Mouse (Mus musculus): Measurements from ENCODE around the gene Tnni3k.

Gene Tnni3k

GRCm38 (mm10) chr3:155055231-155055916, at the start of gene Tnni3k:
Gene Tnni3k, minus strand, starts transcription at chr3:155055407.
- DNase-seq (ENCODE audit: low spot score): no peak

GRCm38 (mm10) chr3:155099266-155099665, 44.1 kb upstream of the Tnni3k start:
- no peak for DNase-seq (ENCODE audit: low spot score)

- peak; percentile 92 for DNase-seq (ENCODE audit: low spot score)
Observed at GRCm38 (mm10) chr3:155093116-155093956, 38.1 kb upstream of the Tnni3k start, which contains the start of the genes Fpgt and Lrriq3. Gene Fpgt, minus strand, starts transcription at chr3:155093403. Gene Lrriq3, plus strand, starts transcription at chr3:155093434.

GRCm38 (mm10) chr3:155092081-155092480, 36.9 kb upstream of the Tnni3k start:
- no peak for DNase-seq (ENCODE audit: low spot score)

- DNase-seq (ENCODE audit: low spot score): no peak
Observed at GRCm38 (mm10) chr3:155077908-155078307, 22.7 kb upstream of the Tnni3k start.

- no peak for DNase-seq (ENCODE audit: low spot score)
Observed at GRCm38 (mm10) chr3:155059449-155059822, 4.2 kb upstream of the Tnni3k start.

- DNase-seq (ENCODE audit: low spot score): no peak
Observed at GRCm38 (mm10) chr3:155058800-155059448, 3.7 kb upstream of the Tnni3k start.

GRCm38 (mm10) chr3:155057566-155057965, 2.4 kb upstream of the Tnni3k start:
- no peak for DNase-seq (ENCODE audit: low spot score)

GRCm38 (mm10) chr3:155056606-155057005, 1.4 kb upstream of the Tnni3k start:
- DNase-seq (ENCODE audit: low spot score): no peak

- no peak for DNase-seq (ENCODE audit: low spot score)
Observed at GRCm38 (mm10) chr3:155053189-155053588, 2.0 kb downstream of the Tnni3k start.

GRCm38 (mm10) chr3:155052021-155052420, 3.2 kb downstream of the Tnni3k start:
- DNase-seq (ENCODE audit: low spot score): no peak

- DNase-seq (ENCODE audit: low spot score): no peak
Observed at GRCm38 (mm10) chr3:155039012-155039836, 16.0 kb downstream of the Tnni3k start.

GRCm38 (mm10) chr3:155034323-155034722, 20.9 kb downstream of the Tnni3k start:
- peak; percentile 11 for DNase-seq (ENCODE audit: low spot score)

- DNase-seq (ENCODE audit: low spot score): no peak
Observed at GRCm38 (mm10) chr3:155030200-155030599, 25.0 kb downstream of the Tnni3k start.

GRCm38 (mm10) chr3:155002781-155003180, 52.4 kb downstream of the Tnni3k start:
- DNase-seq (ENCODE audit: low spot score): no peak

- DNase-seq (ENCODE audit: low spot score): no peak
Observed at GRCm38 (mm10) chr3:155001056-155001455, 54.2 kb downstream of the Tnni3k start.

- DNase-seq (ENCODE audit: low spot score): no peak
Observed at GRCm38 (mm10) chr3:154992678-154993077, 62.5 kb downstream of the Tnni3k start.

GRCm38 (mm10) chr3:154979101-154979500, 76.1 kb downstream of the Tnni3k start:
- peak; percentile 35 for DNase-seq (ENCODE audit: low spot score)

GRCm38 (mm10) chr3:154971626-154972025, 83.6 kb downstream of the Tnni3k start:
- no peak for DNase-seq (ENCODE audit: low spot score)

- no peak for DNase-seq (ENCODE audit: low spot score)
Observed at GRCm38 (mm10) chr3:154970981-154971380, 84.2 kb downstream of the Tnni3k start.

- DNase-seq (ENCODE audit: low spot score): no peak
Observed at GRCm38 (mm10) chr3:154961284-154961683, 93.9 kb downstream of the Tnni3k start.

GRCm38 (mm10) chr3:154953088-154953487, 102.1 kb downstream of the Tnni3k start:
- no peak for DNase-seq (ENCODE audit: low spot score)

Data from retina, embryonic 14.5 days (tissue).